Mouse (Mus musculus): ENCODE data around the gene Lrrc3c. TPM values are rescaled to one million over a fixed set of nuclear protein-coding genes. Genes with fewer than 3 reads are reported as not detected.
"Not testable (repeated sequence)": the region's sequence is repeated elsewhere in the genome, so short reads cannot be mapped to it uniquely, and the experiment has no call there.

Gene Lrrc3c
- polyA plus RNA-seq, 1 experiment from 2014 or later, result not detected

- not testable (repeated sequence) for DNase-seq (ENCODE audit: extremely low spot score, low spot score); H3K4me3 ChIP-seq; H3K9me3 ChIP-seq; H3K36me3 ChIP-seq (replicated peaks); H3K27ac ChIP-seq
- 74% methylated on average over 6 of the region's 6 CpGs for WGBS
- peaks cover 20% of the 10 kb centered on the region for H3K27me3 ChIP-seq (ENCODE audit: poor library complexity, severe bottlenecking)
- peaks cover 15% of the 10 kb centered on the region for H3K4me1 ChIP-seq
These were observed 6.8 kb downstream of the Lrrc3c start for GRCm38 (mm10) chr11:98604911-98605310.

GRCm38 (mm10) chr11:98606763-98607162, 8.7 kb downstream of the Lrrc3c start:
- Histone ChIP-seq H3K36me3 (replicated peaks) (no peaks in the 10 kb centered on the region), H3K4me3 (no peak overlapping the region), H3K9me3 (no peaks in the 10 kb centered on the region), H3K4me1 (peaks cover 12% of the 10 kb centered on the region), H3K27ac (no peak overlapping the region), H3K27me3 (ENCODE audit: poor library complexity, severe bottlenecking) (0 out of 2 replicates have a peak, but pooled peaks cover 1% of the 10 kb centered on the region)
- whole genome bisulfite sequencing, result 12% methylated on average over 3 of the region's 3 CpGs
- no peak for DNase-seq (ENCODE audit: extremely low spot score, low spot score)

- DNase-seq (ENCODE audit: extremely low spot score, low spot score), result no peak
- H3K4me3 ChIP-seq, result no peak overlapping the region
- WGBS, result 92% methylated on average over 13 of the region's 13 CpGs
These were observed 22.7 kb downstream of the Lrrc3c start for GRCm38 (mm10) chr11:98620791-98621190.

GRCm38 (mm10) chr11:98623981-98624380, 25.9 kb downstream of the Lrrc3c start:
- H3K9me3 ChIP-seq, result peaks cover 27% of the 10 kb centered on the region
- WGBS, result 81% methylated on average over 6 of the region's 6 CpGs
- DNase-seq (ENCODE audit: extremely low spot score, low spot score), result not testable (repeated sequence)

More at GRCm38 (mm10) chr11:98620791-98621190, 22.7 kb downstream of the Lrrc3c start:
- H3K27ac ChIP-seq, result no peak overlapping the region
- no peaks in the 10 kb centered on the region for H3K4me1 ChIP-seq
- no peaks in the 10 kb centered on the region for H3K36me3 ChIP-seq (replicated peaks)
- H3K27me3 ChIP-seq (ENCODE audit: poor library complexity, severe bottlenecking), result no peaks in the 10 kb centered on the region
- peaks cover 27% of the 10 kb centered on the region for H3K9me3 ChIP-seq

GRCm38 (mm10) chr11:98624381-98624780, 26.3 kb downstream of the Lrrc3c start:
- H3K27ac ChIP-seq; H3K27me3 ChIP-seq (ENCODE audit: poor library complexity, severe bottlenecking); H3K36me3 ChIP-seq (replicated peaks); H3K4me1 ChIP-seq; DNase-seq (ENCODE audit: extremely low spot score, low spot score); H3K4me3 ChIP-seq: not testable (repeated sequence)
- WGBS, result 84% methylated on average over 2 of the region's 2 CpGs
- peaks cover 27% of the 10 kb centered on the region for H3K9me3 ChIP-seq

More at GRCm38 (mm10) chr11:98623981-98624380, 25.9 kb downstream of the Lrrc3c start:
- not testable (repeated sequence) for H3K27ac ChIP-seq; H3K27me3 ChIP-seq (ENCODE audit: poor library complexity, severe bottlenecking); H3K36me3 ChIP-seq (replicated peaks); H3K4me3 ChIP-seq; H3K4me1 ChIP-seq

- H3K27me3 ChIP-seq (ENCODE audit: poor library complexity, severe bottlenecking), result no peaks in the 10 kb centered on the region
- H3K4me1 ChIP-seq, result no peaks in the 10 kb centered on the region
- peaks cover 25% of the 10 kb centered on the region for H3K9me3 ChIP-seq
- DNase-seq (ENCODE audit: extremely low spot score, low spot score), result no peak
- WGBS, result 90% methylated on average over 10 of the region's 10 CpGs
- H3K27ac ChIP-seq, result no peak within 1 kb of the TSS
- H3K4me3 ChIP-seq, result no peak within 1 kb of the TSS
- no peaks in the 10 kb centered on the region for H3K36me3 ChIP-seq (replicated peaks)
These were observed 27.7 kb downstream of the Lrrc3c start, which contains the start of the genes Gm12355 and Gsdma3 for GRCm38 (mm10) chr11:98625611-98626410. Gene Gm12355 (minus strand): TSS chr11:98625661. Gene Gsdma3 (plus strand): TSS chr11:98626360.

GRCm38 (mm10) chr11:98628706-98629105, 30.6 kb downstream of the Lrrc3c start:
- Histone ChIP-seq H3K4me3 (no peak overlapping the region), H3K4me1 (no peaks in the 10 kb centered on the region), H3K27me3 (ENCODE audit: poor library complexity, severe bottlenecking) (no peaks in the 10 kb centered on the region), H3K36me3 (replicated peaks) (no peaks in the 10 kb centered on the region), H3K9me3 (peaks cover 3% of the 10 kb centered on the region; the same call in 1 of the 2 replicates), H3K27ac (no peak overlapping the region)
- no peak for DNase-seq (ENCODE audit: extremely low spot score, low spot score)
- 95% methylated on average over 3 of the region's 3 CpGs for WGBS

- Histone ChIP-seq H3K36me3 (replicated peaks) (no peaks in the 10 kb centered on the region), H3K4me1 (no peaks in the 10 kb centered on the region), H3K27ac (no peak overlapping the region), H3K4me3 (no peak overlapping the region), H3K9me3 (no peaks in the 10 kb centered on the region), H3K27me3 (ENCODE audit: poor library complexity, severe bottlenecking) (no peaks in the 10 kb centered on the region)
- no peak for DNase-seq (ENCODE audit: extremely low spot score, low spot score)
- 84% methylated on average over 5 of the region's 5 CpGs for whole genome bisulfite sequencing
These were observed 32.6 kb downstream of the Lrrc3c start for GRCm38 (mm10) chr11:98630646-98631045.

GRCm38 (mm10) chr11:98635312-98635970, 37.4 kb downstream of the Lrrc3c start:
- DNase-seq (ENCODE audit: extremely low spot score, low spot score); H3K4me3 ChIP-seq; H3K4me1 ChIP-seq; H3K27ac ChIP-seq; H3K9me3 ChIP-seq; H3K27me3 ChIP-seq (ENCODE audit: poor library complexity, severe bottlenecking); H3K36me3 ChIP-seq (replicated peaks): not testable (repeated sequence)
- WGBS, result 40% methylated on average over 10 of the region's 10 CpGs

GRCm38 (mm10) chr11:98637501-98637900, 39.4 kb downstream of the Lrrc3c start:
- Histone ChIP-seq H3K27ac (no peak overlapping the region), H3K4me1 (no peaks in the 10 kb centered on the region), H3K9me3 (no peaks in the 10 kb centered on the region), H3K4me3 (no peak overlapping the region), H3K36me3 (replicated peaks) (no peaks in the 10 kb centered on the region), H3K27me3 (ENCODE audit: poor library complexity, severe bottlenecking) (no peaks in the 10 kb centered on the region)
- DNase-seq (ENCODE audit: extremely low spot score, low spot score), result no peak
- 81% methylated on average over 1 of the region's 1 CpGs for WGBS

GRCm38 (mm10) chr11:98640091-98640490, 42.0 kb downstream of the Lrrc3c start:
- Histone ChIP-seq H3K4me1 (no peaks in the 10 kb centered on the region), H3K4me3 (no peak overlapping the region), H3K36me3 (replicated peaks) (no peaks in the 10 kb centered on the region), H3K9me3 (no peaks in the 10 kb centered on the region), H3K27ac (no peak overlapping the region), H3K27me3 (ENCODE audit: poor library complexity, severe bottlenecking) (no peaks in the 10 kb centered on the region)
- WGBS, result 78% methylated on average over 5 of the region's 5 CpGs
- no peak for DNase-seq (ENCODE audit: extremely low spot score, low spot score)

- no peaks in the 10 kb centered on the region for H3K4me1 ChIP-seq
- 88% methylated on average over 3 of the region's 3 CpGs for WGBS
These were observed 46.7 kb downstream of the Lrrc3c start for GRCm38 (mm10) chr11:98644757-98645156.

GRCm38 (mm10) chr11:98645946-98646345, 47.9 kb downstream of the Lrrc3c start:
- H3K27ac ChIP-seq, result no peak overlapping the region
- no peaks in the 10 kb centered on the region for H3K27me3 ChIP-seq (ENCODE audit: poor library complexity, severe bottlenecking)
- DNase-seq (ENCODE audit: extremely low spot score, low spot score), result no peak
- no peaks in the 10 kb centered on the region for H3K4me1 ChIP-seq
- H3K9me3 ChIP-seq, result no peaks in the 10 kb centered on the region
- H3K4me3 ChIP-seq, result no peak overlapping the region
- 84% methylated on average over 2 of the region's 2 CpGs for WGBS
- H3K36me3 ChIP-seq (replicated peaks), result no peaks in the 10 kb centered on the region

More at GRCm38 (mm10) chr11:98644757-98645156, 46.7 kb downstream of the Lrrc3c start:
- Histone ChIP-seq H3K9me3 (no peaks in the 10 kb centered on the region), H3K27me3 (ENCODE audit: poor library complexity, severe bottlenecking) (no peaks in the 10 kb centered on the region), H3K36me3 (replicated peaks) (no peaks in the 10 kb centered on the region), H3K27ac (no peak overlapping the region), H3K4me3 (no peak overlapping the region)
- no peak for DNase-seq (ENCODE audit: extremely low spot score, low spot score)

All from forebrain, embryonic 10.5 days (tissue).